Mouse (Mus musculus) embryonic facial prominence, embryonic 13.5 days (tissue): ENCODE data around the gene Tab1. TPM values are rescaled to one million over a fixed set of nuclear protein-coding genes. Genes with fewer than 3 reads are reported as not detected.

Experiments
- ATAC-seq: fragments of 200-750 bp; cut with Nextera tagmentation; 2 replicates; pipeline ENCODE4 v1.8.0; 2017; ENCODE audit warnings: low read depth; ENCODE audit not compliant: insufficient number of reproducible peaks, insufficient read depth, low FRiP score, low TSS enrichment
- H3K27ac ChIP-seq: fragments of 300-500 bp; sonication (generic); 2 replicates; pipeline ENCODE4 v1.5.1; 2015; ENCODE audit warnings: moderate library complexity, mild to moderate bottlenecking, inconsistent platforms
- H3K27me3 ChIP-seq: fragments of 300-500 bp; sonication (generic); 2 replicates; pipeline ENCODE4 v1.6.1; 2015; ENCODE audit warnings: mild to moderate bottlenecking, inconsistent platforms
- H3K36me3 ChIP-seq: fragments of 300-500 bp; sonication (generic); 2 replicates; pipeline ENCODE4 v1.6.1; 2015; ENCODE audit warnings: mild to moderate bottlenecking, inconsistent platforms
- H3K4me1 ChIP-seq: fragments of 300-500 bp; sonication (generic); 2 replicates; pipeline ENCODE4 v1.6.1; 2015; ENCODE audit warnings: inconsistent platforms
- H3K4me2 ChIP-seq: fragments of 300-500 bp; sonication (generic); 2 replicates; pipeline ENCODE4 v1.6.1; 2015; ENCODE audit warnings: moderate library complexity, mild to moderate bottlenecking, inconsistent platforms
- H3K4me3 ChIP-seq: fragments of 300-500 bp; sonication (generic); 2 replicates; pipeline ENCODE4 v1.5.1; 2015; ENCODE audit warnings: mild to moderate bottlenecking, inconsistent platforms
- H3K9ac ChIP-seq: fragments of 300-500 bp; sonication (generic); 2 replicates; pipeline ENCODE4 v1.6.1; 2015; ENCODE audit warnings: mild to moderate bottlenecking, inconsistent platforms
- H3K9me3 ChIP-seq: fragments of 300-500 bp; sonication (generic); 2 replicates; pipeline ENCODE4 v1.6.1; 2016; ENCODE audit warnings: inconsistent platforms
- WGBS: fragments of 180-500 bp; shearing (Covaris S2); methylation state at CpG from one replicate; pipeline ENCODE4 v1.1.7; 2015; ENCODE audit warnings: mixed read lengths; 5-methylcytosine and 5-hydroxymethylcytosine counted together
- polyA plus RNA-seq: library from polyadenylated mRNA; unstranded; fragments of >200 nt; fragmentation: Nextera tagmentation; extraction: Ambion mirVana; gene quantifications from 2 replicates; pipeline ENCODE4 v1.2.1, GENCODE M21; 2015

Gene Tab1
- polyA plus RNA-seq, 1 experiment from 2014 or later = 48.0 TPM

GRCm38 (mm10) chr15:80157197-80157943, 24.4 kb downstream of the Tab1 start:
- Histone ChIP-seq H3K27me3 (no peaks in the 10 kb centered on the region), H3K4me1 (peaks cover 28% of the 10 kb centered on the region), H3K4me3 (no peak overlapping the region), H3K27ac (no peak overlapping the region), H3K9ac (no peak overlapping the region), H3K4me2 (no peak overlapping the region), H3K36me3 (peaks cover 93% of the 10 kb centered on the region), H3K9me3 (no peaks in the 10 kb centered on the region)
- 87% methylated on average over 22 of the region's 22 CpGs for WGBS
- ATAC-seq = no peak

- peak overlapping the region; percentile 93 for H3K27ac ChIP-seq
- 52% methylated on average over 5 of the region's 5 CpGs for WGBS
- no peaks in the 10 kb centered on the region for H3K9me3 ChIP-seq
- peaks cover 93% of the 10 kb centered on the region for H3K36me3 ChIP-seq
- ATAC-seq = no peak
- H3K4me2 ChIP-seq = no peak overlapping the region
- peaks cover 28% of the 10 kb centered on the region for H3K4me1 ChIP-seq
- H3K27me3 ChIP-seq = no peaks in the 10 kb centered on the region
- H3K9ac ChIP-seq = no peak overlapping the region
- H3K4me3 ChIP-seq = no peak overlapping the region
Observed at GRCm38 (mm10) chr15:80158001-80158706, 25.2 kb downstream of the Tab1 start.

- Histone ChIP-seq H3K27me3 (no peaks in the 10 kb centered on the region), H3K9me3 (no peaks in the 10 kb centered on the region), H3K27ac (peak overlapping the region; percentile 93), H3K4me3 (no peak overlapping the region), H3K4me2 (no peak overlapping the region), H3K4me1 (peaks cover 28% of the 10 kb centered on the region), H3K36me3 (peaks cover 92% of the 10 kb centered on the region), H3K9ac (no peak overlapping the region)
- whole genome bisulfite sequencing = 24% methylated on average over 4 of the region's 4 CpGs
- no peak for ATAC-seq
Observed at GRCm38 (mm10) chr15:80158707-80159090, 25.8 kb downstream of the Tab1 start.

GRCm38 (mm10) chr15:80159286-80159901, 26.5 kb downstream of the Tab1 start:
- Histone ChIP-seq H3K27ac (peak overlapping the region; percentile 93), H3K9ac (peak overlapping the region; percentile 58), H3K36me3 (peaks cover 85% of the 10 kb centered on the region), H3K27me3 (no peaks in the 10 kb centered on the region), H3K4me1 (peaks cover 28% of the 10 kb centered on the region), H3K4me2 (peak overlapping the region; percentile 34), H3K4me3 (no peak overlapping the region; the same call in 1 of the 2 replicates), H3K9me3 (no peaks in the 10 kb centered on the region)
- peak; percentile 77 for ATAC-seq
- WGBS = 4% methylated on average over 8 of the region's 8 CpGs

- H3K36me3 ChIP-seq = peaks cover 77% of the 10 kb centered on the region
- H3K4me3 ChIP-seq = no peak overlapping the region
- no peak overlapping the region for H3K4me2 ChIP-seq
- peak overlapping the region; percentile 93 for H3K27ac ChIP-seq
- H3K9ac ChIP-seq = peak overlapping the region; percentile 58; the same call in 1 of the 2 replicates
- no peaks in the 10 kb centered on the region for H3K9me3 ChIP-seq
- no peak for ATAC-seq
- H3K4me1 ChIP-seq = peaks cover 28% of the 10 kb centered on the region
- H3K27me3 ChIP-seq = no peaks in the 10 kb centered on the region
- WGBS = 86% methylated on average over 13 of the region's 13 CpGs
Observed at GRCm38 (mm10) chr15:80160223-80160622, 27.3 kb downstream of the Tab1 start.

GRCm38 (mm10) chr15:80160726-80161125, 27.8 kb downstream of the Tab1 start:
- H3K4me2 ChIP-seq = no peak overlapping the region
- H3K9ac ChIP-seq = no peak overlapping the region
- peaks cover 28% of the 10 kb centered on the region for H3K4me1 ChIP-seq
- ATAC-seq = no peak
- no peak overlapping the region for H3K4me3 ChIP-seq
- peaks cover 72% of the 10 kb centered on the region for H3K36me3 ChIP-seq
- no peaks in the 10 kb centered on the region for H3K27me3 ChIP-seq
- H3K9me3 ChIP-seq = no peaks in the 10 kb centered on the region
- peak overlapping the region; percentile 93; the same call in 1 of the 2 replicates for H3K27ac ChIP-seq
- 86% methylated on average over 4 of the region's 4 CpGs for WGBS

- WGBS = 95% methylated on average over 3 of the region's 3 CpGs
- H3K4me2 ChIP-seq = no peak overlapping the region
- no peaks in the 10 kb centered on the region for H3K9me3 ChIP-seq
- H3K27me3 ChIP-seq = no peaks in the 10 kb centered on the region
- H3K36me3 ChIP-seq = peaks cover 67% of the 10 kb centered on the region
- no peak for ATAC-seq
- H3K9ac ChIP-seq = no peak overlapping the region
- no peak overlapping the region for H3K4me3 ChIP-seq
- H3K4me1 ChIP-seq = peaks cover 28% of the 10 kb centered on the region
- no peak overlapping the region for H3K27ac ChIP-seq
Observed at GRCm38 (mm10) chr15:80161199-80161598, 28.3 kb downstream of the Tab1 start.

GRCm38 (mm10) chr15:80162401-80162964, 29.6 kb downstream of the Tab1 start:
- WGBS = 89% methylated on average over 4 of the region's 4 CpGs
- no peak for ATAC-seq
- Histone ChIP-seq H3K4me1 (peaks cover 28% of the 10 kb centered on the region), H3K36me3 (peaks cover 55% of the 10 kb centered on the region), H3K4me3 (no peak overlapping the region), H3K9ac (no peak overlapping the region), H3K9me3 (no peaks in the 10 kb centered on the region), H3K27ac (no peak overlapping the region), H3K27me3 (no peaks in the 10 kb centered on the region), H3K4me2 (no peak overlapping the region)

- 93% methylated on average over 11 of the region's 11 CpGs for WGBS
- no peak for ATAC-seq
- H3K9ac ChIP-seq = no peak overlapping the region
- H3K4me3 ChIP-seq = no peak overlapping the region
- no peak overlapping the region for H3K27ac ChIP-seq
- no peaks in the 10 kb centered on the region for H3K27me3 ChIP-seq
- peaks cover 23% of the 10 kb centered on the region for H3K4me1 ChIP-seq
- no peak overlapping the region for H3K4me2 ChIP-seq
- H3K9me3 ChIP-seq = no peaks in the 10 kb centered on the region
- H3K36me3 ChIP-seq = peaks cover 47% of the 10 kb centered on the region
Observed at GRCm38 (mm10) chr15:80163274-80163673, 30.3 kb downstream of the Tab1 start.

- peaks cover 43% of the 10 kb centered on the region for H3K36me3 ChIP-seq
- no peaks in the 10 kb centered on the region for H3K9me3 ChIP-seq
- no peak overlapping the region for H3K27ac ChIP-seq
- no peak for ATAC-seq
- peaks cover 19% of the 10 kb centered on the region for H3K4me1 ChIP-seq
- no peak overlapping the region for H3K9ac ChIP-seq
- no peak overlapping the region for H3K4me2 ChIP-seq
- 92% methylated on average over 4 of the region's 4 CpGs for WGBS
- H3K27me3 ChIP-seq = no peaks in the 10 kb centered on the region
- no peak overlapping the region for H3K4me3 ChIP-seq
Observed at GRCm38 (mm10) chr15:80163716-80164115, 30.8 kb downstream of the Tab1 start.

GRCm38 (mm10) chr15:80165396-80165795, 32.5 kb downstream of the Tab1 start:
- peaks cover 5% of the 10 kb centered on the region for H3K4me1 ChIP-seq
- 53% methylated on average over 5 of the region's 5 CpGs for WGBS
- no peak overlapping the region for H3K27ac ChIP-seq
- H3K9me3 ChIP-seq = no peaks in the 10 kb centered on the region
- no peak overlapping the region for H3K4me3 ChIP-seq
- no peak overlapping the region for H3K4me2 ChIP-seq
- ATAC-seq = no peak
- no peak overlapping the region for H3K9ac ChIP-seq
- H3K36me3 ChIP-seq = peaks cover 32% of the 10 kb centered on the region
- no peaks in the 10 kb centered on the region for H3K27me3 ChIP-seq
